Mouse (Mus musculus): ENCODE results near the gene Terf2. TPM values are rescaled to one million over a fixed set of nuclear protein-coding genes. Genes with fewer than 3 reads are reported as not detected.
"Not testable (repeated sequence)": the region's sequence is repeated elsewhere in the genome, so short reads cannot be mapped to it uniquely, and the experiment has no call there.

Terf2 gene
- total RNA-seq, 4 experiments from 2014 or later: 13.1 to 17.6 (median 14.7) TPM

DNA sequence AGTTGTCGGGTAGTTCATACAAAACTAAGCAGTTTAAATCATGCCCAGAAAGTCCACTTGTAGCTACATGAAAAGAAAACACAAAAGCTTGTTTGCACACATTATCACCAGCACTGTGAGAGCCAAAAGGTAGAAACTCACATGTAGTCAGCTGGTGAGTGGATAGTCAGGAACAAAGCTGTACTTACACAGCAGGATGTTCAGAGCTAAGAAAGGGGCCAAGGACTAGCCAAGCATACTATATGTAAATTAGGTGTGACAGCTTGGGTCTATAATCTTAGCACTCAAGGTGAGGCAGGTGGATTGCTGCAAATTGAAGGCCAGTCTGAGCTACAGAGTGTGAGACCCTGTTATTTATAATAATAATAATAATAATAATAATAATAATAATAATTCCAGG lies 33.7 kb downstream of the Terf2 start:
- no peak for DNase-seq (ENCODE audit: low spot score in 2 of 2)

GRCm38 (mm10) chr8:107056973-107057369 lies 39.4 kb downstream of the Terf2 start:
- DNase-seq (ENCODE audit: low spot score in 2 of 2): no peak

- peak; percentile 94 for DNase-seq (ENCODE audit: low spot score in 2 of 2)
These were observed 40.0 kb downstream of the Terf2 start, which contains the start of the genes Cog8 and Nip7 for GRCm38 (mm10) chr8:107056076-107056972. Gene Cog8 (minus strand): TSS chr8:107056689. Gene Nip7 (plus strand): TSS chr8:107056877.

GRCm38 (mm10) chr8:107052046-107052445 lies 44.3 kb downstream of the Terf2 start:
- no peak for DNase-seq (ENCODE audit: low spot score in 2 of 2)

- DNase-seq (ENCODE audit: low spot score in 2 of 2): no peak
These were observed 46.9 kb downstream of the Terf2 start for GRCm38 (mm10) chr8:107049480-107049879.

GRCm38 (mm10) chr8:107048061-107048941 lies 48.0 kb downstream of the Terf2 start, which contains the start of gene Pdf:
Gene Pdf (minus strand): TSS chr8:107048614.
- DNase-seq (ENCODE audit: low spot score in 2 of 2): peak; percentile 56 to 71

DNA sequence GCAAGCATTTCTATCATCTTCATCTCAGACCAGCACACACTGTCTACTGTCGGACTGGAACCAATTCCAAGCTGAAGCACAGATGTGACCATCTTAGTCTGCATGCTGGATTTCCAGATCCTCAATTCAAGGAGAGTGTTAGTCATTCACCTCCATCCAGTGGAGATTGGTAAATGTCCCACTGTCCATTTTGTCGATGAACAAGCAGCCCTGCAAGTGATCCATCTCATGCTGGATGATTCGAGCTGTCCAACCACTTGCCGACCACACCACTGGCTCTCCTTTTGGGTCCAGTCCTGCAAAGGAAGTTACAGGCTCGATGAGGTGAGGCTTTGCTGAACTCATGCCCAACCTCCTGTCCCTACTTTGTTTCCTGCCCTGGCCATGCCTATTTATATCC lies 49.4 kb downstream of the Terf2 start:
- no peak for DNase-seq (ENCODE audit: low spot score in 2 of 2)

GRCm38 (mm10) chr8:107045478-107045877 lies 50.9 kb downstream of the Terf2 start:
- DNase-seq (ENCODE audit: low spot score in 2 of 2): no peak

GRCm38 (mm10) chr8:107040632-107041031 lies 55.7 kb downstream of the Terf2 start:
- DNase-seq (ENCODE audit: low spot score in 2 of 2): no peak

- DNase-seq (ENCODE audit: low spot score in 2 of 2): no peak
These were observed 59.7 kb downstream of the Terf2 start for GRCm38 (mm10) chr8:107036626-107037025.

DNA sequence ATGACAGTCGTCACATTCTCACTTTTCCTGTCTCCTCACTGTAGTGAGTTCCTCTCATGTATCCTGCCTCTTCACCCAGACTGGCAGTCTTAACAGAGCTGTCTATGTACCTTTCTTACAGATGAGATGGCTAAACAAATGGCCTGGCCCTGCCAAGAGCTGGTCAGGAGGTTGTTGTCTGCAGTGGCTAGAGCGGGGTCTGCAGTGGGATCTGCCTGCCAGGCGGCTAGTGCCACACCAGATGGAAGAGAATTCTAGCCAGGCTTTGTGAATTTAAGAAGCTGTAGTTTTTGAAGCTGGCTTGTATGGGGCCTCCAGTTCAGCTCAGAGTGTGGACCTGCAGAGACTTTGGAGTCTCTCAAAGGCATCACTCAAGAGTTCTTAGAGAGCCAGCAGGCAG lies 60.7 kb downstream of the Terf2 start:
- DNase-seq (ENCODE audit: low spot score in 2 of 2): no peak

DNA sequence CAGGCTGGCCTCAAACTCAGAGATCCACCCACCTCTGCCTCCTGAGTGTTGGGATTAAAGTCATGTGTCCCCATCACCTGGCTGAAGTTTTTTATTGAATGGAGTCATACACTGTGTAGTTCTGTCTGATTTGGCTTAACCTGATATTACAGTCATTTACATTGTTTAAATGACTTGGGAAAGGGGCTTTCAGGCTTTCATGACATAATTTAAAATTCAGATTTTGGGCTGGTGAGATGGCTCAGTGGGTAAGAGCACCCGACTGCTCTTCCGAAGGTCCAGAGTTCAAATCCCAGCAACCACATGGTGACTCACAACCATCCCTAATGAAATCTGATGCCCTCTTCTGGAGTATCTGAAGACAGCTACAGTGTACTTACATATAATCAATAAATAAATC lies 62.7 kb downstream of the Terf2 start:
- DNase-seq (ENCODE audit: low spot score in 2 of 2): not testable (repeated sequence)

- DNase-seq (ENCODE audit: low spot score in 2 of 2): peak in 1 of 2 experiments; percentile 7
These were observed 64.7 kb downstream of the Terf2 start for GRCm38 (mm10) chr8:107031577-107032090.

GRCm38 (mm10) chr8:107030650-107031576 lies 65.4 kb downstream of the Terf2 start, which contains the start of gene Vps4a:
Gene Vps4a (plus strand): TSS chr8:107031222.
- DNase-seq (ENCODE audit: low spot score in 2 of 2): peak; percentile 95 to 96

DNA sequence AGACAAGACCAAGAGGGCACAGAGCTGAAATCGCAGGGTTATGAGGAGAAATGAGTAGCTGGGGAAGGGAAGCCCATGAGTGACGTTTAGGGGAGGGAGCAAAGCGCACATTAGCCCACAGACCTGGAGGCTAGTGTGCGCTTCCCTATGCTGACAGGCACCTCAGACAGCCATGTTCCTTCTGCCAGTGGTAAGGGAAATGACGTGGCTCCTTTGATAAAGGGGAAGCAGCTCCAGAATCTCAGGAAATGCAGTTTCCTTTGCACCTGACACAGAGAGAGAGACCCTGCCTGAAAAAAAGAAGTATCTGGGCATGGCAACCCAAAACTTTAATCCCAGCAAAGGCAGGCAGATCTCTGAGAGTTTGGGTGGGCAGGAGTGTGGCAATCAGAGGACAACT lies 66.3 kb downstream of the Terf2 start:
- no peak for DNase-seq (ENCODE audit: low spot score in 2 of 2)

DNA sequence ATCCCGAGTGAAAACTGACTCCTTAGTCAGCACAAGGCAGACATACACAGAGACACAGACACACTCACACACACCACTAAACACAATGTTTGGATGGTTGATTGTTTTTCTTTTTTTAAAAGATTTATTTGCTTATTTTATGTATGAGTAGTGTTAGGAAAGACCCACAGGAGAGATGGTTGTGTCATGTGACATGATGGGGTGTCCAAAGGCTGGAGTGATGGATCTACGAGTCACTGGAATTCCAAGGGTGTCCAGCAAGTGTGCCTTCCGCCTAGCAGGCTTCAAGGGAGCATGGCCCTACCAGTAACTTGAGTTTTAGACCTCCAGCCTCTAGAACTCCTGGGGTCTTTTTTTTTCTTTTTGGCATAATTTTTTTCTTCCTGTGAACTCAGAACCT lies 67.0 kb downstream of the Terf2 start:
- DNase-seq (ENCODE audit: low spot score in 2 of 2): no peak

- no peak for DNase-seq (ENCODE audit: low spot score in 2 of 2)
These were observed 72.9 kb downstream of the Terf2 start for GRCm38 (mm10) chr8:107023479-107023878.
